Mouse (Mus musculus): Measurements from ENCODE around the gene Slc25a20. TPM values are rescaled to one million over a fixed set of nuclear protein-coding genes. Genes with fewer than 3 reads are reported as not detected.

Slc25a20 gene
- total and polyA plus RNA-seq, 3 experiments, result 122 to 203 (median 190) TPM

- 33% methylated on average over 7 of the region's 7 CpGs for WGBS
- peak; percentile 15 to 29 for DNase-seq
- Histone ChIP-seq H3K4me1 (ENCODE audit: control insufficient read depth, insufficient read depth, low read length) (peaks cover 9% of the 10 kb centered on the region), H3K9ac (ENCODE audit: low read depth, low read length) (peak overlapping the region; percentile 65), H3K27ac (peak overlapping the region; percentile 10), H3K4me3 (no peak overlapping the region), H3K79me2 (replicated peaks; ENCODE audit: control insufficient read depth, insufficient read depth, low read length) (no peaks in the 10 kb centered on the region; the same call in 1 of the 2 replicates), H3K27me3 (ENCODE audit: control insufficient read depth, insufficient read depth, low read length) (no peaks in the 10 kb centered on the region), H3K36me3 (ENCODE audit: control insufficient read depth, insufficient read depth, low read length) (peaks cover 8% of the 10 kb centered on the region)
- intact Hi-C loops (cut with DNase I), result no loop called here
- TF ChIP-seq POLR2A (IDR thresholded peaks at IDR 0.05; ENCODE audit: insufficient read depth, low read depth, low read length), result no peak
- no peak for TF ChIP-seq EP300 (IDR thresholded peaks at IDR 0.05; ENCODE audit: insufficient read depth, low read depth, low read length)
Observed at GRCm38 (mm10) chr9:108704591-108704990, 42.7 kb downstream of the Slc25a20 start.

GRCm38 (mm10) chr9:108707212-108707611, 45.3 kb downstream of the Slc25a20 start:
- Histone ChIP-seq H3K27ac (no peak overlapping the region), H3K27me3 (ENCODE audit: control insufficient read depth, insufficient read depth, low read length) (no peaks in the 10 kb centered on the region), H3K79me2 (replicated peaks; ENCODE audit: control insufficient read depth, insufficient read depth, low read length) (no peaks in the 10 kb centered on the region; the same call in 1 of the 2 replicates), H3K9ac (ENCODE audit: low read depth, low read length) (no peak overlapping the region), H3K36me3 (ENCODE audit: control insufficient read depth, insufficient read depth, low read length) (peaks cover 8% of the 10 kb centered on the region), H3K4me1 (ENCODE audit: control insufficient read depth, insufficient read depth, low read length) (peaks cover 9% of the 10 kb centered on the region), H3K4me3 (no peak overlapping the region)
- DNase-seq, result no peak
- intact Hi-C loops (cut with DNase I), result no loop called here
- no peak for TF ChIP-seq CTCF (IDR thresholded peaks at IDR 0.05)
- TF ChIP-seq EP300 (IDR thresholded peaks at IDR 0.05; ENCODE audit: insufficient read depth, low read depth, low read length), result no peak
- TF ChIP-seq POLR2A (IDR thresholded peaks at IDR 0.05; ENCODE audit: insufficient read depth, low read depth, low read length), result no peak
- WGBS, result 84% methylated on average over 2 of the region's 2 CpGs

GRCm38 (mm10) chr9:108708833-108709232, 46.9 kb downstream of the Slc25a20 start:
- Histone ChIP-seq H3K4me1 (ENCODE audit: control insufficient read depth, insufficient read depth, low read length) (peaks cover 4% of the 10 kb centered on the region), H3K36me3 (ENCODE audit: control insufficient read depth, insufficient read depth, low read length) (peaks cover 7% of the 10 kb centered on the region; the same call in 1 of the 2 replicates), H3K27me3 (ENCODE audit: control insufficient read depth, insufficient read depth, low read length) (no peaks in the 10 kb centered on the region), H3K4me3 (no peak overlapping the region), H3K79me2 (replicated peaks; ENCODE audit: control insufficient read depth, insufficient read depth, low read length) (no peaks in the 10 kb centered on the region; the same call in 1 of the 2 replicates), H3K27ac (no peak overlapping the region), H3K9ac (ENCODE audit: low read depth, low read length) (no peak overlapping the region)
- 83% methylated on average over 8 of the region's 8 CpGs for WGBS
- DNase-seq, result no peak
- intact Hi-C loops (cut with DNase I), result no loop called here
- no peak for TF ChIP-seq POLR2A (IDR thresholded peaks at IDR 0.05; ENCODE audit: insufficient read depth, low read depth, low read length)
- no peak for TF ChIP-seq EP300 (IDR thresholded peaks at IDR 0.05; ENCODE audit: insufficient read depth, low read depth, low read length)
- no peak for TF ChIP-seq CTCF (IDR thresholded peaks at IDR 0.05)

- H3K79me2 ChIP-seq (replicated peaks; ENCODE audit: control insufficient read depth, insufficient read depth, low read length), result no peaks in the 10 kb centered on the region; the same call in 1 of the 2 replicates
- DNase-seq, result no peak
- intact Hi-C loops (cut with DNase I), result no loop called here
- 80% methylated on average over 7 of the region's 7 CpGs for WGBS
- H3K36me3 ChIP-seq (ENCODE audit: control insufficient read depth, insufficient read depth, low read length), result peaks cover 3% of the 10 kb centered on the region; the same call in 1 of the 2 replicates
- no peaks in the 10 kb centered on the region; the same call in 1 of the 2 replicates for H3K4me1 ChIP-seq (ENCODE audit: control insufficient read depth, insufficient read depth, low read length)
- H3K9ac ChIP-seq (ENCODE audit: low read depth, low read length), result no peak overlapping the region
- no peak overlapping the region for H3K27ac ChIP-seq
- TF ChIP-seq POLR2A (IDR thresholded peaks at IDR 0.05; ENCODE audit: insufficient read depth, low read depth, low read length) (no peak), EP300 (IDR thresholded peaks at IDR 0.05; ENCODE audit: insufficient read depth, low read depth, low read length) (no peak), CTCF (IDR thresholded peaks at IDR 0.05) (no peak)
- H3K4me3 ChIP-seq, result no peak overlapping the region
- H3K27me3 ChIP-seq (ENCODE audit: control insufficient read depth, insufficient read depth, low read length), result no peaks in the 10 kb centered on the region
Observed at GRCm38 (mm10) chr9:108710767-108711166, 48.9 kb downstream of the Slc25a20 start.

- H3K4me3 ChIP-seq, result no peak overlapping the region
- no peaks in the 10 kb centered on the region for H3K27me3 ChIP-seq (ENCODE audit: control insufficient read depth, insufficient read depth, low read length)
- H3K9ac ChIP-seq (ENCODE audit: low read depth, low read length), result no peak overlapping the region
- H3K79me2 ChIP-seq (replicated peaks; ENCODE audit: control insufficient read depth, insufficient read depth, low read length), result no peaks in the 10 kb centered on the region
- no peaks in the 10 kb centered on the region for H3K4me1 ChIP-seq (ENCODE audit: control insufficient read depth, insufficient read depth, low read length)
- H3K36me3 ChIP-seq (ENCODE audit: control insufficient read depth, insufficient read depth, low read length), result no peaks in the 10 kb centered on the region
- H3K27ac ChIP-seq, result no peak overlapping the region
- DNase-seq, result no peak
- intact Hi-C loops (cut with DNase I), result no loop called here
- no peak for TF ChIP-seq CTCF (IDR thresholded peaks at IDR 0.05)
- 93% methylated on average over 4 of the region's 4 CpGs for WGBS
Observed at GRCm38 (mm10) chr9:108716199-108716598, 54.3 kb downstream of the Slc25a20 start.

- Histone ChIP-seq H3K9ac (ENCODE audit: low read depth, low read length) (no peak overlapping the region), H3K4me1 (ENCODE audit: control insufficient read depth, insufficient read depth, low read length) (no peaks in the 10 kb centered on the region), H3K27me3 (ENCODE audit: control insufficient read depth, insufficient read depth, low read length) (no peaks in the 10 kb centered on the region), H3K79me2 (replicated peaks; ENCODE audit: control insufficient read depth, insufficient read depth, low read length) (no peaks in the 10 kb centered on the region), H3K36me3 (ENCODE audit: control insufficient read depth, insufficient read depth, low read length) (no peaks in the 10 kb centered on the region; the same call in 1 of the 2 replicates), H3K4me3 (no peak overlapping the region), H3K27ac (no peak overlapping the region)
- TF ChIP-seq CTCF (IDR thresholded peaks at IDR 0.05) (no peak), EP300 (IDR thresholded peaks at IDR 0.05; ENCODE audit: insufficient read depth, low read depth, low read length) (no peak), POLR2A (IDR thresholded peaks at IDR 0.05; ENCODE audit: insufficient read depth, low read depth, low read length) (no peak)
- 59% methylated on average over 2 of the region's 2 CpGs for WGBS
- no peak for DNase-seq
- intact Hi-C loops (cut with DNase I), result no loop called here
Observed at GRCm38 (mm10) chr9:108723751-108724150, 61.9 kb downstream of the Slc25a20 start.
